Mouse (Mus musculus) embryonic facial prominence, embryonic 13.5 days (tissue): Measurements from ENCODE around the gene Rpgrip1l. TPM values are rescaled to one million over a fixed set of nuclear protein-coding genes. Genes with fewer than 3 reads are reported as not detected.

Experiments
- ATAC-seq: fragments of 200-750 bp; cut with Nextera tagmentation; 2 replicates; pipeline ENCODE4 v1.8.0; 2017; ENCODE audit warnings: low read depth; ENCODE audit not compliant: insufficient number of reproducible peaks, insufficient read depth, low FRiP score, low TSS enrichment
- H3K27ac ChIP-seq: fragments of 300-500 bp; sonication (generic); 2 replicates; pipeline ENCODE4 v1.5.1; 2015; ENCODE audit warnings: moderate library complexity, mild to moderate bottlenecking, inconsistent platforms
- H3K27me3 ChIP-seq: fragments of 300-500 bp; sonication (generic); 2 replicates; pipeline ENCODE4 v1.6.1; 2015; ENCODE audit warnings: mild to moderate bottlenecking, inconsistent platforms
- H3K36me3 ChIP-seq: fragments of 300-500 bp; sonication (generic); 2 replicates; pipeline ENCODE4 v1.6.1; 2015; ENCODE audit warnings: mild to moderate bottlenecking, inconsistent platforms
- H3K4me1 ChIP-seq: fragments of 300-500 bp; sonication (generic); 2 replicates; pipeline ENCODE4 v1.6.1; 2015; ENCODE audit warnings: inconsistent platforms
- H3K4me2 ChIP-seq: fragments of 300-500 bp; sonication (generic); 2 replicates; pipeline ENCODE4 v1.6.1; 2015; ENCODE audit warnings: moderate library complexity, mild to moderate bottlenecking, inconsistent platforms
- H3K4me3 ChIP-seq: fragments of 300-500 bp; sonication (generic); 2 replicates; pipeline ENCODE4 v1.5.1; 2015; ENCODE audit warnings: mild to moderate bottlenecking, inconsistent platforms
- H3K9ac ChIP-seq: fragments of 300-500 bp; sonication (generic); 2 replicates; pipeline ENCODE4 v1.6.1; 2015; ENCODE audit warnings: mild to moderate bottlenecking, inconsistent platforms
- H3K9me3 ChIP-seq: fragments of 300-500 bp; sonication (generic); 2 replicates; pipeline ENCODE4 v1.6.1; 2016; ENCODE audit warnings: inconsistent platforms
- WGBS: fragments of 180-500 bp; shearing (Covaris S2); methylation state at CpG from one replicate; pipeline ENCODE4 v1.1.7; 2015; ENCODE audit warnings: mixed read lengths; 5-methylcytosine and 5-hydroxymethylcytosine counted together
- polyA plus RNA-seq: library from polyadenylated mRNA; unstranded; fragments of >200 nt; fragmentation: Nextera tagmentation; extraction: Ambion mirVana; gene quantifications from 2 replicates; pipeline ENCODE4 v1.2.1, GENCODE M21; 2015

Rpgrip1l gene
- polyA plus RNA-seq, 1 experiment from 2014 or later: 21.5 TPM

- no peak for ATAC-seq
- H3K27ac ChIP-seq: no peak overlapping the region
- no peaks in the 10 kb centered on the region for H3K36me3 ChIP-seq
- no peak overlapping the region for H3K9ac ChIP-seq
- 86% methylated on average over 5 of the region's 5 CpGs for WGBS
- peaks cover 14% of the 10 kb centered on the region for H3K27me3 ChIP-seq
- H3K4me3 ChIP-seq: no peak overlapping the region
- no peak overlapping the region for H3K4me2 ChIP-seq
- H3K4me1 ChIP-seq: peaks cover 27% of the 10 kb centered on the region
- H3K9me3 ChIP-seq: no peaks in the 10 kb centered on the region
Measured at GRCm38 (mm10) chr8:91197233-91197632, 115.8 kb downstream of the Rpgrip1l start.

- peaks cover 14% of the 10 kb centered on the region for H3K27me3 ChIP-seq
- no peak overlapping the region for H3K4me2 ChIP-seq
- H3K9ac ChIP-seq: no peak overlapping the region
- ATAC-seq: no peak
- H3K4me1 ChIP-seq: peaks cover 31% of the 10 kb centered on the region
- H3K27ac ChIP-seq: no peak overlapping the region
- no peak overlapping the region for H3K4me3 ChIP-seq
- no peaks in the 10 kb centered on the region for H3K9me3 ChIP-seq
- whole genome bisulfite sequencing: 74% methylated on average over 12 of the region's 12 CpGs
- no peaks in the 10 kb centered on the region for H3K36me3 ChIP-seq
Measured at GRCm38 (mm10) chr8:91196661-91197060, 116.4 kb downstream of the Rpgrip1l start.

GRCm38 (mm10) chr8:91194081-91194480 lies 119.0 kb downstream of the Rpgrip1l start:
- Histone ChIP-seq H3K4me3 (no peak overlapping the region), H3K4me2 (no peak overlapping the region), H3K9me3 (no peaks in the 10 kb centered on the region), H3K27ac (no peak overlapping the region), H3K4me1 (peaks cover 45% of the 10 kb centered on the region), H3K36me3 (no peaks in the 10 kb centered on the region), H3K27me3 (peaks cover 21% of the 10 kb centered on the region), H3K9ac (no peak overlapping the region)
- WGBS: 84% methylated on average over 2 of the region's 2 CpGs
- ATAC-seq: no peak

GRCm38 (mm10) chr8:91192941-91193340 lies 120.1 kb downstream of the Rpgrip1l start:
- H3K4me3 ChIP-seq: no peak overlapping the region
- no peak for ATAC-seq
- H3K9me3 ChIP-seq: no peaks in the 10 kb centered on the region
- peaks cover 38% of the 10 kb centered on the region for H3K4me1 ChIP-seq
- H3K27ac ChIP-seq: no peak overlapping the region
- 75% methylated on average over 5 of the region's 5 CpGs for WGBS
- no peak overlapping the region for H3K9ac ChIP-seq
- no peak overlapping the region for H3K4me2 ChIP-seq
- no peaks in the 10 kb centered on the region for H3K36me3 ChIP-seq
- H3K27me3 ChIP-seq: peaks cover 29% of the 10 kb centered on the region

- peaks cover 31% of the 10 kb centered on the region for H3K4me1 ChIP-seq
- peak; percentile 53; the same call in 1 of the 2 replicates for ATAC-seq
- no peaks in the 10 kb centered on the region for H3K9me3 ChIP-seq
- peaks cover 29% of the 10 kb centered on the region for H3K27me3 ChIP-seq
- H3K4me3 ChIP-seq: no peak overlapping the region
- peak overlapping the region; percentile 56 for H3K9ac ChIP-seq
- no peaks in the 10 kb centered on the region for H3K36me3 ChIP-seq
- 3% methylated on average over 17 of the region's 17 CpGs for WGBS
- H3K4me2 ChIP-seq: peak overlapping the region; percentile 49
- peak overlapping the region; percentile 71 for H3K27ac ChIP-seq
Measured at GRCm38 (mm10) chr8:91190816-91191340, 122.2 kb downstream of the Rpgrip1l start.

GRCm38 (mm10) chr8:91188152-91188551 lies 124.9 kb downstream of the Rpgrip1l start:
- peaks cover 26% of the 10 kb centered on the region for H3K4me1 ChIP-seq
- no peak overlapping the region for H3K27ac ChIP-seq
- H3K9ac ChIP-seq: no peak overlapping the region
- peaks cover 21% of the 10 kb centered on the region for H3K27me3 ChIP-seq
- ATAC-seq: no peak
- no peak overlapping the region for H3K4me3 ChIP-seq
- H3K9me3 ChIP-seq: no peaks in the 10 kb centered on the region
- WGBS: 81% methylated on average over 9 of the region's 11 CpGs
- H3K4me2 ChIP-seq: no peak overlapping the region
- no peaks in the 10 kb centered on the region for H3K36me3 ChIP-seq

- ATAC-seq: no peak
- Histone ChIP-seq H3K27me3 (peaks cover 15% of the 10 kb centered on the region), H3K4me3 (no peak overlapping the region), H3K9me3 (no peaks in the 10 kb centered on the region), H3K4me1 (peaks cover 11% of the 10 kb centered on the region), H3K27ac (no peak overlapping the region), H3K9ac (no peak overlapping the region), H3K36me3 (no peaks in the 10 kb centered on the region), H3K4me2 (no peak overlapping the region)
- 66% methylated on average over 12 of the region's 12 CpGs for WGBS
Measured at GRCm38 (mm10) chr8:91186372-91186771, 126.7 kb downstream of the Rpgrip1l start.

GRCm38 (mm10) chr8:91177708-91178107 lies 135.4 kb downstream of the Rpgrip1l start:
- 50% methylated on average over 1 of the region's 1 CpGs for WGBS
- no peak overlapping the region for H3K9ac ChIP-seq
- H3K9me3 ChIP-seq: no peaks in the 10 kb centered on the region
- H3K27me3 ChIP-seq: peaks cover 2% of the 10 kb centered on the region; the same call in 1 of the 2 replicates
- H3K36me3 ChIP-seq: no peaks in the 10 kb centered on the region
- H3K4me3 ChIP-seq: no peak overlapping the region
- H3K4me2 ChIP-seq: no peak overlapping the region
- no peak for ATAC-seq
- H3K27ac ChIP-seq: no peak overlapping the region
- H3K4me1 ChIP-seq: no peaks in the 10 kb centered on the region

- 77% methylated on average over 14 of the region's 14 CpGs for WGBS
- H3K4me2 ChIP-seq: no peak overlapping the region
Measured at GRCm38 (mm10) chr8:91176176-91176575, 136.9 kb downstream of the Rpgrip1l start.

GRCm38 (mm10) chr8:91171605-91172004 lies 141.5 kb downstream of the Rpgrip1l start:
- Histone ChIP-seq H3K4me1 (0 out of 2 replicates have a peak, but pooled peaks cover 7% of the 10 kb centered on the region), H3K4me2 (no peak overlapping the region), H3K36me3 (no peaks in the 10 kb centered on the region), H3K4me3 (no peak overlapping the region), H3K27me3 (peaks cover 9% of the 10 kb centered on the region; the same call in 1 of the 2 replicates), H3K9ac (no peak overlapping the region), H3K27ac (no peak overlapping the region), H3K9me3 (no peaks in the 10 kb centered on the region)
- ATAC-seq: no peak
- 37% methylated on average over 13 of the region's 13 CpGs for WGBS

More at GRCm38 (mm10) chr8:91176176-91176575, 136.9 kb downstream of the Rpgrip1l start:
- H3K9me3 ChIP-seq: no peaks in the 10 kb centered on the region
- H3K27ac ChIP-seq: no peak overlapping the region
- no peak overlapping the region for H3K9ac ChIP-seq
- H3K4me1 ChIP-seq: 0 out of 2 replicates have a peak, but pooled peaks cover 4% of the 10 kb centered on the region
- H3K4me3 ChIP-seq: no peak overlapping the region
- peaks cover 6% of the 10 kb centered on the region; the same call in 1 of the 2 replicates for H3K27me3 ChIP-seq
- ATAC-seq: no peak
- H3K36me3 ChIP-seq: no peaks in the 10 kb centered on the region

GRCm38 (mm10) chr8:91170914-91171313 lies 142.1 kb downstream of the Rpgrip1l start:
- H3K27me3 ChIP-seq: peaks cover 9% of the 10 kb centered on the region; the same call in 1 of the 2 replicates
- H3K27ac ChIP-seq: no peak overlapping the region
- WGBS: 35% methylated on average over 14 of the region's 14 CpGs
- no peak overlapping the region for H3K4me3 ChIP-seq
- 0 out of 2 replicates have a peak, but pooled peaks cover 7% of the 10 kb centered on the region for H3K4me1 ChIP-seq
- H3K9me3 ChIP-seq: no peaks in the 10 kb centered on the region
- H3K9ac ChIP-seq: no peak overlapping the region
- no peaks in the 10 kb centered on the region for H3K36me3 ChIP-seq
- ATAC-seq: no peak
- H3K4me2 ChIP-seq: no peak overlapping the region

- Histone ChIP-seq H3K27me3 (peaks cover 9% of the 10 kb centered on the region; the same call in 1 of the 2 replicates), H3K27ac (no peak overlapping the region), H3K4me3 (no peak overlapping the region), H3K36me3 (no peaks in the 10 kb centered on the region), H3K9me3 (no peaks in the 10 kb centered on the region), H3K9ac (no peak overlapping the region), H3K4me1 (0 out of 2 replicates have a peak, but pooled peaks cover 7% of the 10 kb centered on the region), H3K4me2 (no peak overlapping the region)
- WGBS: 78% methylated on average over 6 of the region's 6 CpGs
- ATAC-seq: no peak
Measured at GRCm38 (mm10) chr8:91170152-91170551, 142.9 kb downstream of the Rpgrip1l start.
